Mouse (Mus musculus) forebrain, embryonic 16.5 days (tissue): Measurements from ENCODE around the gene Foxi2. TPM values are rescaled to one million over a fixed set of nuclear protein-coding genes. Genes with fewer than 3 reads are reported as not detected.

Experiments
- ATAC-seq: fragments of 200-750 bp; cut with Nextera tagmentation; 2 replicates; pipeline ENCODE4 v1.8.0; 2017; ENCODE audit warnings: mild to moderate bottlenecking, moderate library complexity
- H3K27ac ChIP-seq: fragments of 300-500 bp; sonication (generic); 2 replicates; pipeline ENCODE4 v1.5.1; 2014; ENCODE audit warnings: low read length, control low read depth
- H3K27me3 ChIP-seq: fragments of 300-500 bp; sonication (generic); replicated peaks from 2 replicates; pipeline ENCODE4 v1.6.1; 2014; ENCODE audit warnings: low read length; ENCODE audit not compliant: control insufficient read depth, insufficient read depth
- H3K36me3 ChIP-seq: fragments of 300-500 bp; sonication (generic); 2 replicates; pipeline ENCODE4 v1.6.1; 2014; ENCODE audit not compliant: control insufficient read depth, insufficient read depth
- H3K4me1 ChIP-seq: fragments of 300-500 bp; sonication (generic); replicated peaks from 2 replicates; pipeline ENCODE4 v1.6.1; 2014; ENCODE audit warnings: low read length; ENCODE audit not compliant: control insufficient read depth, insufficient read depth
- H3K4me2 ChIP-seq: fragments of 300-500 bp; sonication (generic); 2 replicates; pipeline ENCODE4 v1.6.1; 2014; ENCODE audit warnings: mild to moderate bottlenecking, low read length, control low read depth
- H3K4me3 ChIP-seq: fragments of 300-500 bp; sonication (generic); replicated peaks from 2 replicates; pipeline ENCODE4 v1.5.1; 2014; ENCODE audit warnings: mild to moderate bottlenecking, low read length, control low read depth
- H3K9ac ChIP-seq: fragments of 300-500 bp; sonication (generic); replicated peaks from 2 replicates; pipeline ENCODE4 v1.6.1; 2014; ENCODE audit warnings: low read depth, low read length, control low read depth
- H3K9me3 ChIP-seq: fragments of 300-500 bp; sonication (generic); 2 replicates; pipeline ENCODE4 v1.6.1; 2016; ENCODE audit warnings: low read length; ENCODE audit not compliant: control insufficient read depth
- WGBS: fragments of 180-500 bp; shearing (Covaris S2); extraction: QIAGEN DNeasy Blood & Tissue Kit; methylation state at CpG from one replicate; pipeline ENCODE4 v1.1.7; 2014; 5-methylcytosine and 5-hydroxymethylcytosine counted together
- polyA plus RNA-seq: library from polyadenylated mRNA; unstranded; fragments of >200 nt; fragmentation: Nextera tagmentation; extraction: Ambion mirVana; gene quantifications from 2 replicates; pipeline ENCODE4 v1.2.1, GENCODE M21; 2015

Foxi2 gene
- polyA plus RNA-seq, 1 experiment from 2014 or later = not detected

- ATAC-seq = no peak
- no peak overlapping the region for H3K4me2 ChIP-seq
- no peaks in the 10 kb centered on the region for H3K36me3 ChIP-seq
- no peak overlapping the region for H3K9ac ChIP-seq
- H3K9me3 ChIP-seq = no peaks in the 10 kb centered on the region
- H3K27me3 ChIP-seq = no peaks in the 10 kb centered on the region
- H3K27ac ChIP-seq = no peak overlapping the region
- H3K4me1 ChIP-seq = peaks cover 5% of the 10 kb centered on the region; the same call in 1 of the 2 replicates
- 73% methylated on average over 6 of the region's 6 CpGs for WGBS
- no peak overlapping the region for H3K4me3 ChIP-seq
Measured at GRCm38 (mm10) chr7:135397096-135397495, 13.0 kb upstream of the Foxi2 start.

- Histone ChIP-seq H3K4me1 (peaks cover 1% of the 10 kb centered on the region; the same call in 1 of the 2 replicates), H3K4me2 (no peak overlapping the region), H3K9me3 (no peaks in the 10 kb centered on the region), H3K9ac (no peak overlapping the region), H3K27me3 (no peaks in the 10 kb centered on the region), H3K4me3 (no peak overlapping the region), H3K27ac (no peak overlapping the region), H3K36me3 (no peaks in the 10 kb centered on the region)
- no peak for ATAC-seq
- WGBS = 40% methylated on average over 5 of the region's 5 CpGs
Measured at GRCm38 (mm10) chr7:135397874-135398273, 12.2 kb upstream of the Foxi2 start.

- H3K9me3 ChIP-seq = no peaks in the 10 kb centered on the region
- no peak overlapping the region for H3K9ac ChIP-seq
- no peak overlapping the region for H3K4me2 ChIP-seq
- H3K27ac ChIP-seq = no peak overlapping the region
- no peaks in the 10 kb centered on the region for H3K4me1 ChIP-seq
- no peak overlapping the region for H3K4me3 ChIP-seq
- WGBS = 9% methylated on average over 5 of the region's 5 CpGs
- peak; percentile 75 for ATAC-seq
- H3K27me3 ChIP-seq = no peaks in the 10 kb centered on the region
- H3K36me3 ChIP-seq = no peaks in the 10 kb centered on the region
Measured at GRCm38 (mm10) chr7:135403416-135403815, 6.7 kb upstream of the Foxi2 start.

- Histone ChIP-seq H3K4me1 (peaks cover 6% of the 10 kb centered on the region), H3K4me3 (no peak overlapping the region), H3K36me3 (no peaks in the 10 kb centered on the region), H3K27ac (no peak overlapping the region), H3K4me2 (no peak overlapping the region), H3K27me3 (peaks cover 21% of the 10 kb centered on the region), H3K9me3 (no peaks in the 10 kb centered on the region), H3K9ac (no peak overlapping the region)
- 74% methylated on average over 3 of the region's 3 CpGs for WGBS
- ATAC-seq = no peak
Measured at GRCm38 (mm10) chr7:135406761-135407160, 3.3 kb upstream of the Foxi2 start.

- no peak overlapping the region for H3K4me2 ChIP-seq
- no peak overlapping the region for H3K4me3 ChIP-seq
- no peaks in the 10 kb centered on the region for H3K9me3 ChIP-seq
- no peak overlapping the region for H3K9ac ChIP-seq
- peaks cover 31% of the 10 kb centered on the region for H3K27me3 ChIP-seq
- no peak overlapping the region for H3K27ac ChIP-seq
- WGBS = 67% methylated on average over 3 of the region's 3 CpGs
- no peaks in the 10 kb centered on the region for H3K36me3 ChIP-seq
- ATAC-seq = no peak
- peaks cover 6% of the 10 kb centered on the region for H3K4me1 ChIP-seq
Measured at GRCm38 (mm10) chr7:135408501-135408900, 1.6 kb upstream of the Foxi2 start.

- H3K4me3 ChIP-seq = no peak overlapping the region
- ATAC-seq = no peak
- WGBS = 62% methylated on average over 6 of the region's 6 CpGs
- H3K4me1 ChIP-seq = peaks cover 6% of the 10 kb centered on the region
- no peak overlapping the region for H3K9ac ChIP-seq
- H3K27me3 ChIP-seq = peaks cover 31% of the 10 kb centered on the region
- H3K27ac ChIP-seq = no peak overlapping the region
- no peak overlapping the region for H3K4me2 ChIP-seq
- no peaks in the 10 kb centered on the region for H3K36me3 ChIP-seq
- H3K9me3 ChIP-seq = no peaks in the 10 kb centered on the region
Measured at GRCm38 (mm10) chr7:135412357-135412756, 2.2 kb downstream of the Foxi2 start.

- no peak for ATAC-seq
- WGBS = 92% methylated on average over 6 of the region's 6 CpGs
Measured at GRCm38 (mm10) chr7:135428840-135429239, 18.7 kb downstream of the Foxi2 start.

GRCm38 (mm10) chr7:135430903-135431302 is 20.8 kb downstream of the Foxi2 start:
- Histone ChIP-seq H3K27ac (no peak overlapping the region), H3K4me2 (no peak overlapping the region), H3K9me3 (no peaks in the 10 kb centered on the region), H3K9ac (no peak overlapping the region), H3K36me3 (no peaks in the 10 kb centered on the region), H3K4me1 (no peaks in the 10 kb centered on the region), H3K27me3 (no peaks in the 10 kb centered on the region), H3K4me3 (no peak overlapping the region)
- 67% methylated on average over 2 of the region's 2 CpGs for WGBS
- ATAC-seq = no peak

More at GRCm38 (mm10) chr7:135428840-135429239, 18.7 kb downstream of the Foxi2 start:
- Histone ChIP-seq H3K4me3 (no peak overlapping the region), H3K4me2 (no peak overlapping the region), H3K4me1 (no peaks in the 10 kb centered on the region), H3K9ac (no peak overlapping the region), H3K36me3 (no peaks in the 10 kb centered on the region), H3K27ac (no peak overlapping the region), H3K27me3 (no peaks in the 10 kb centered on the region), H3K9me3 (no peaks in the 10 kb centered on the region)

- Histone ChIP-seq H3K4me1 (no peaks in the 10 kb centered on the region), H3K27ac (no peak overlapping the region), H3K27me3 (no peaks in the 10 kb centered on the region), H3K36me3 (no peaks in the 10 kb centered on the region), H3K4me3 (no peak overlapping the region), H3K9ac (no peak overlapping the region), H3K9me3 (no peaks in the 10 kb centered on the region), H3K4me2 (no peak overlapping the region)
- ATAC-seq = no peak
- WGBS = 83% methylated on average over 4 of the region's 4 CpGs
Measured at GRCm38 (mm10) chr7:135443903-135444302, 33.8 kb downstream of the Foxi2 start.

GRCm38 (mm10) chr7:135451340-135451739 is 41.2 kb downstream of the Foxi2 start:
- Histone ChIP-seq H3K9me3 (no peaks in the 10 kb centered on the region), H3K4me3 (no peak overlapping the region), H3K27ac (no peak overlapping the region), H3K4me2 (no peak overlapping the region), H3K36me3 (no peaks in the 10 kb centered on the region), H3K27me3 (no peaks in the 10 kb centered on the region), H3K9ac (no peak overlapping the region), H3K4me1 (no peaks in the 10 kb centered on the region)
- 84% methylated on average over 3 of the region's 3 CpGs for WGBS
- ATAC-seq = no peak
